Mouse (Mus musculus) limb, embryonic 14.5 days (tissue): ENCODE data around the gene Rbl1. TPM values are rescaled to one million over a fixed set of nuclear protein-coding genes. Genes with fewer than 3 reads are reported as not detected.
"Not testable (repeated sequence)": the region's sequence is repeated elsewhere in the genome, so short reads cannot be mapped to it uniquely, and the experiment has no call there.

ENCODE experiments used
- ATAC-seq: fragments of 200-750 bp; cut with Nextera tagmentation; 2 replicates; pipeline ENCODE4 v1.8.0; 2017; ENCODE audit warnings: low read depth, moderate number of reproducible peaks, moderate TSS enrichment; ENCODE audit not compliant: low FRiP score
- DNase-seq: peaks from one replicate; pipeline ENCODE4 v3.0.0-alpha.2; 2015; ENCODE audit warnings: low spot score
- H3K27ac ChIP-seq: fragments of 300-500 bp; sonication (generic); replicated peaks from 2 replicates; pipeline ENCODE4 v1.5.1; 2014; ENCODE audit warnings: low read depth, mild to moderate bottlenecking, low read length, moderate library complexity, mixed read lengths
- H3K27me3 ChIP-seq: fragments of 300-500 bp; sonication (generic); 2 replicates; pipeline ENCODE4 v1.6.1; 2014; ENCODE audit warnings: low read length, mixed read lengths; ENCODE audit not compliant: control insufficient read depth, insufficient read depth
- H3K36me3 ChIP-seq: fragments of 300-500 bp; sonication (generic); 2 replicates; pipeline ENCODE4 v1.6.1; 2014; ENCODE audit warnings: mild to moderate bottlenecking, low read length, moderate library complexity, mixed read lengths; ENCODE audit not compliant: control insufficient read depth, insufficient read depth
- H3K4me1 ChIP-seq: fragments of 300-500 bp; sonication (generic); 2 replicates; pipeline ENCODE4 v1.6.1; 2014; ENCODE audit warnings: antibody characterized with exemption, low read length, mixed read lengths; ENCODE audit not compliant: control insufficient read depth, insufficient read depth
- H3K4me2 ChIP-seq: fragments of 300-500 bp; sonication (generic); replicated peaks from 2 replicates; pipeline ENCODE4 v1.6.1; 2014; ENCODE audit warnings: low read depth, mild to moderate bottlenecking, low read length, moderate library complexity; ENCODE audit not compliant: severe bottlenecking
- H3K4me3 ChIP-seq: fragments of 300-500 bp; sonication (generic); replicated peaks from 2 replicates; pipeline ENCODE4 v1.5.1; 2014; ENCODE audit warnings: low read length
- H3K9ac ChIP-seq: fragments of 300-500 bp; sonication (generic); 2 replicates; pipeline ENCODE4 v1.6.1; 2014; ENCODE audit warnings: mild to moderate bottlenecking, low read depth, low read length, moderate library complexity; ENCODE audit not compliant: severe bottlenecking
- H3K9me3 ChIP-seq: fragments of 300-500 bp; sonication (generic); 2 replicates; pipeline ENCODE4 v1.6.1; 2016; ENCODE audit warnings: low read length; ENCODE audit not compliant: control insufficient read depth
- POLR2A ChIP-seq: fragments of 200-500 bp; IDR thresholded peaks from 2 replicates; pipeline ENCODE4 v1.8.0; 2012; ENCODE audit warnings: inconsistent platforms, mild to moderate bottlenecking, moderate library complexity, borderline replicate concordance; ENCODE audit not compliant: insufficient read depth, insufficient read length; ENCODE audit errors: extremely low read depth
- WGBS: fragments of 180-500 bp; shearing (Covaris S2); extraction: QIAGEN DNeasy Blood & Tissue Kit; methylation state at CpG from one replicate; pipeline ENCODE4 v1.1.7; 2014; 5-methylcytosine and 5-hydroxymethylcytosine counted together
- polyA plus RNA-seq, 2 experiments: library from polyadenylated mRNA; depleted of rRNA in 1 of 2; stranded (reverse) in 1 of 2; unstranded in 1 of 2; fragments of >200 nt; fragmentation: Nextera tagmentation in 1 of 2; extraction: Ambion mirVana in 1 of 2; gene quantifications; 2 replicates each; pipeline versions ENCODE4 v1.2.1 to v1.2.3; 2012 to 2014

Rbl1 gene
- polyA plus RNA-seq, 2 experiments: 19.9 to 20.2 TPM

GRCm38 (mm10) chr2:157172984-157173383 is 31.4 kb downstream of the Rbl1 start:
- Histone ChIP-seq H3K9ac (no peak overlapping the region), H3K4me1 (no peaks in the 10 kb centered on the region), H3K4me2 (no peak overlapping the region), H3K27ac (no peak overlapping the region), H3K36me3 (peaks cover 65% of the 10 kb centered on the region), H3K27me3 (no peaks in the 10 kb centered on the region), H3K4me3 (no peak overlapping the region), H3K9me3 (no peaks in the 10 kb centered on the region)
- no peak for ATAC-seq
- DNase-seq: no peak
- no peak for TF ChIP-seq POLR2A
- WGBS: 78% methylated on average over 6 of the region's 6 CpGs

- H3K36me3 ChIP-seq: peaks cover 65% of the 10 kb centered on the region
- 76% methylated on average over 6 of the region's 6 CpGs for WGBS
- H3K4me3 ChIP-seq: no peak overlapping the region
- no peak overlapping the region for H3K9ac ChIP-seq
- H3K27me3 ChIP-seq: no peaks in the 10 kb centered on the region
- TF ChIP-seq POLR2A: no peak
- H3K4me1 ChIP-seq: no peaks in the 10 kb centered on the region
- H3K4me2 ChIP-seq: no peak overlapping the region
- H3K27ac ChIP-seq: no peak overlapping the region
- no peaks in the 10 kb centered on the region for H3K9me3 ChIP-seq
- ATAC-seq (no peak), DNase-seq (no peak)
These were observed 33.7 kb downstream of the Rbl1 start for GRCm38 (mm10) chr2:157170626-157171025.

GRCm38 (mm10) chr2:157170166-157170565 is 34.2 kb downstream of the Rbl1 start:
- Histone ChIP-seq H3K4me1 (no peaks in the 10 kb centered on the region), H3K4me3 (no peak overlapping the region), H3K27me3 (no peaks in the 10 kb centered on the region), H3K27ac (no peak overlapping the region), H3K9me3 (no peaks in the 10 kb centered on the region), H3K4me2 (no peak overlapping the region), H3K9ac (no peak overlapping the region), H3K36me3 (peaks cover 60% of the 10 kb centered on the region)
- DNase-seq: no peak
- no peak for ATAC-seq
- TF ChIP-seq POLR2A: no peak
- 62% methylated on average over 5 of the region's 5 CpGs for WGBS

- Histone ChIP-seq H3K4me2 (no peak overlapping the region), H3K27me3 (no peaks in the 10 kb centered on the region), H3K9ac (no peak overlapping the region), H3K9me3 (no peaks in the 10 kb centered on the region), H3K4me3 (no peak overlapping the region), H3K27ac (no peak overlapping the region), H3K36me3 (peaks cover 54% of the 10 kb centered on the region), H3K4me1 (no peaks in the 10 kb centered on the region)
- TF ChIP-seq POLR2A: no peak
- DNase-seq (no peak), ATAC-seq (no peak)
- 92% methylated on average over 12 of the region's 12 CpGs for WGBS
These were observed 37.8 kb downstream of the Rbl1 start for GRCm38 (mm10) chr2:157166371-157167080.

- H3K4me1 ChIP-seq, H3K27ac ChIP-seq, ATAC-seq, DNase-seq, H3K9ac ChIP-seq, H3K4me2 ChIP-seq, H3K4me3 ChIP-seq, H3K9me3 ChIP-seq, H3K27me3 ChIP-seq: not testable (repeated sequence)
- H3K36me3 ChIP-seq: peaks cover 54% of the 10 kb centered on the region
These were observed 38.8 kb downstream of the Rbl1 start for GRCm38 (mm10) chr2:157165312-157166224.
